Mouse (Mus musculus) heart, adult 2 months (tissue): ENCODE measurements around the gene Swi5.

Experiments
- CTCF ChIP-seq: fragments of 200-600 bp; IDR thresholded peaks from 2 replicates; pipeline ENCODE4 v1.8.1; 2022; ENCODE audit warnings: antibody characterized with exemption, mild to moderate bottlenecking, moderate library complexity
- EP300 ChIP-seq: fragments of 200-500 bp; IDR thresholded peaks from 2 replicates; pipeline ENCODE4 v1.6.1; 2011; ENCODE audit warnings: low read depth, low read length, control low read depth; ENCODE audit not compliant: insufficient read depth
- POLR2A ChIP-seq: fragments of 200-500 bp; IDR thresholded peaks from 2 replicates; pipeline ENCODE4 v1.6.1; 2011; ENCODE audit warnings: mild to moderate bottlenecking, low read depth, low read length, control low read depth; ENCODE audit not compliant: insufficient read depth

- TF ChIP-seq EP300, result no peak
- TF ChIP-seq CTCF, result no peak
- no peak for TF ChIP-seq POLR2A
Observed at GRCm38 (mm10) chr2:32315751-32316150, 27.9 kb upstream of the Swi5 start.
